Mouse (Mus musculus): Measurements from ENCODE around the gene Rhbdf2. TPM values are rescaled to one million over a fixed set of nuclear protein-coding genes. Genes with fewer than 3 reads are reported as not detected.

Rhbdf2 gene
- total and polyA plus RNA-seq, 3 experiments, result 6.4 to 13.7 TPM; not detected in 1

DNA sequence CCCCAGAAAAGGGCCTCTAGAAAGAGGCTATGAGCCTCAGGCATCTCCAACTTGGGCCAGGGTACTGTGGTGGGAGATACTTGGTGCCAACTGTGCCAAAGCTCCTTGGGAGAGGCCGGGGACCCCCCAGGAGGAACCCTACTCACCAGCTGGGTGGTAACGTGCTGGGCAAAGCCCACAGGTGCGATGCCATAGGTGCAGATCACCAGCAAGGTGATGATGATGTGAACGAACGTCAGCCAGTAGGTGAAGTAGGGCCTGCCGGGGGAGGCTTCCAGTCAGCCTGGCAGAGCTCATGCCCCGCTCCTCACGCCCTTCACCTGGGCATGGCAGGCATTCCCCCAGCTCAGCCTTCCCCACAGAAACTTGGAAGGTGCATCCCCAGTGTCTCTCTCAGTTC is 24.8 kb downstream of the Rhbdf2 start:
- Histone ChIP-seq H3K27ac (ENCODE audit: control insufficient read depth, low read depth, low read length) (no peak overlapping the region), H3K9me3 (replicated peaks; ENCODE audit: insufficient read depth, low read length) (no peaks in the 10 kb centered on the region), H3K4me3 (ENCODE audit: control insufficient read depth in 1 of 2, insufficient read depth in 1 of 2, low read depth in 2 of 2, low read length in 2 of 2) (no peak overlapping the region), H3K79me2 (ENCODE audit: control insufficient read depth, insufficient read depth, low read length, poor library complexity) (no peaks in the 10 kb centered on the region), H3K36me3 (ENCODE audit: control insufficient read depth in 1 of 2, insufficient read depth in 2 of 2, low read length in 2 of 2) (no peaks in the 10 kb centered on the region; a peak in 1 of 4 replicates), H3K9ac (ENCODE audit: control insufficient read depth, low read depth, low read length, poor library complexity, severe bottlenecking) (no peak overlapping the region), H3K4me1 (ENCODE audit: control insufficient read depth in 1 of 2, insufficient read depth in 2 of 2, low read length in 2 of 2) (no peaks in the 10 kb centered on the region), H3K27me3 (ENCODE audit: control insufficient read depth in 1 of 2, insufficient read depth in 2 of 2, low read length in 2 of 2) (no peaks in the 10 kb centered on the region)
- TF ChIP-seq TCF12 (IDR thresholded peaks at IDR 0.05; ENCODE audit: low read depth, low read length) (no peak), RAD21 (IDR thresholded peaks at IDR 0.05; ENCODE audit: low read depth, low read length) (no peak), ZC3H11A (IDR thresholded peaks at IDR 0.05; ENCODE audit: low read depth, low read length) (no peak), POLR2A (IDR thresholded peaks at IDR 0.05; ENCODE audit: control insufficient read depth in 1 of 2, insufficient read depth in 1 of 2, low read depth in 1 of 2, low read length in 2 of 2, poor library complexity in 1 of 2) (no peak), ZMIZ1 (IDR thresholded peaks at IDR 0.05; ENCODE audit: low read depth, low read length) (no peak), MAX (IDR thresholded peaks at IDR 0.05; ENCODE audit: low read length) (no peak), SMC3 (IDR thresholded peaks at IDR 0.05; ENCODE audit: low read depth, low read length) (no peak), POLR2AphosphoS2 (IDR thresholded peaks at IDR 0.05; ENCODE audit: low read length) (no peak), BHLHE40 (IDR thresholded peaks at IDR 0.05; ENCODE audit: borderline replicate concordance, low read depth, low read length) (no peak), MEF2A (IDR thresholded peaks at IDR 0.05; ENCODE audit: extremely low read depth, insufficient replicate concordance, low read depth, low read length, poor library complexity, severe bottlenecking) (no peak), ELF1 (IDR thresholded peaks at IDR 0.05; ENCODE audit: low read depth, low read length) (no peak), RCOR1 (IDR thresholded peaks at IDR 0.05; ENCODE audit: low read depth, low read length) (no peak), ETS1 (IDR thresholded peaks at IDR 0.05; ENCODE audit: low read depth, low read length) (no peak), CHD2 (IDR thresholded peaks at IDR 0.05; ENCODE audit: low read length) (no peak), HCFC1 (IDR thresholded peaks at IDR 0.05; ENCODE audit: low read depth, low read length) (no peak), MAFK (IDR thresholded peaks at IDR 0.05; ENCODE audit: borderline replicate concordance, low read depth, low read length) (no peak), ZKSCAN1 (IDR thresholded peaks at IDR 0.05; ENCODE audit: low read depth, low read length) (no peak), NELFE (IDR thresholded peaks at IDR 0.05; ENCODE audit: low read depth, low read length) (no peak), SIN3A (IDR thresholded peaks at IDR 0.05; ENCODE audit: low read length) (no peak)
- DNase-seq (ENCODE audit: low read depth, low spot score), result no peak

- no peak overlapping the region for H3K4me3 ChIP-seq (ENCODE audit: control insufficient read depth in 1 of 2, insufficient read depth in 1 of 2, low read depth in 2 of 2, low read length in 2 of 2)
- no peak for DNase-seq (ENCODE audit: low read depth, low spot score)
- no peak overlapping the region for H3K27ac ChIP-seq (ENCODE audit: control insufficient read depth, low read depth, low read length)
- no peak overlapping the region for H3K9ac ChIP-seq (ENCODE audit: control insufficient read depth, low read depth, low read length, poor library complexity, severe bottlenecking)
- H3K27me3 ChIP-seq (ENCODE audit: control insufficient read depth in 1 of 2, insufficient read depth in 2 of 2, low read length in 2 of 2), result no peaks in the 10 kb centered on the region
- TF ChIP-seq SMC3 (IDR thresholded peaks at IDR 0.05; ENCODE audit: low read depth, low read length) (no peak), HCFC1 (IDR thresholded peaks at IDR 0.05; ENCODE audit: low read depth, low read length) (no peak), TBP (IDR thresholded peaks at IDR 0.05; ENCODE audit: low read depth, low read length) (no peak), POLR2A (IDR thresholded peaks at IDR 0.05; ENCODE audit: control insufficient read depth in 1 of 2, insufficient read depth in 1 of 2, low read depth in 1 of 2, low read length in 2 of 2, poor library complexity in 1 of 2) (no peak), POLR2AphosphoS2 (IDR thresholded peaks at IDR 0.05; ENCODE audit: low read length) (no peak), EP300 (IDR thresholded peaks at IDR 0.05; ENCODE audit: low read depth in 1 of 2, low read length in 2 of 2) (no peak), BHLHE40 (IDR thresholded peaks at IDR 0.05; ENCODE audit: borderline replicate concordance, low read depth, low read length) (no peak), JUND (IDR thresholded peaks at IDR 0.05; ENCODE audit: low read depth, low read length) (no peak)
- no peaks in the 10 kb centered on the region for H3K4me1 ChIP-seq (ENCODE audit: control insufficient read depth in 1 of 2, insufficient read depth in 2 of 2, low read length in 2 of 2)
- no peaks in the 10 kb centered on the region; a peak in 1 of 4 replicates for H3K36me3 ChIP-seq (ENCODE audit: control insufficient read depth in 1 of 2, insufficient read depth in 2 of 2, low read length in 2 of 2)
- no peaks in the 10 kb centered on the region for H3K79me2 ChIP-seq (ENCODE audit: control insufficient read depth, insufficient read depth, low read length, poor library complexity)
- no peaks in the 10 kb centered on the region for H3K9me3 ChIP-seq (replicated peaks; ENCODE audit: insufficient read depth, low read length)
Measured at GRCm38 (mm10) chr11:116601166-116601565, 25.7 kb downstream of the Rhbdf2 start.
